Mouse (Mus musculus) T-helper 2 cell (primary cell): ENCODE measurements around the gene Xpnpep3.

ENCODE experiments used
- in situ Hi-C: fragments of 300-600 bp; cut with MboI, MseI; formaldehyde crosslinking; loops from one replicate; pipeline ENCODE4 v1.15.1; 2025; ENCODE audit warnings: high pct_unique_total_duplicates

Xpnpep3 gene

GRCm38 (mm10) chr15:81399638-81400315 is at the start of gene Xpnpep3, which contains the start of gene St13:
Xpnpep3 (plus strand) TSS chr15:81400138.
St13 (minus strand) TSS chr15:81400077.
- in situ Hi-C loops = loop anchor here (5.0 to 25.0 kb wide), 2 partner anchors 37 to 1713 kb away; partner anchors contain the start of genes Rrp7a and Slc25a17

GRCm38 (mm10) chr15:81350401-81350800 is 49.5 kb upstream of the Xpnpep3 start:
- in situ Hi-C loops = no loop called here

GRCm38 (mm10) chr15:81352638-81353037 is 47.3 kb upstream of the Xpnpep3 start:
- in situ Hi-C loops = no loop called here

- in situ Hi-C loops = no loop called here
These were observed 44.7 kb upstream of the Xpnpep3 start for GRCm38 (mm10) chr15:81355146-81355761.

- in situ Hi-C loops = no loop called here
These were observed 43.0 kb upstream of the Xpnpep3 start for GRCm38 (mm10) chr15:81356946-81357345.

GRCm38 (mm10) chr15:81358943-81359342 is 41.0 kb upstream of the Xpnpep3 start:
- in situ Hi-C loops = no loop called here

- in situ Hi-C loops = no loop called here
These were observed 40.5 kb upstream of the Xpnpep3 start for GRCm38 (mm10) chr15:81359421-81359820.

GRCm38 (mm10) chr15:81360345-81361021 is 39.5 kb upstream of the Xpnpep3 start, which contains the start of gene Slc25a17:
Slc25a17 (minus strand) TSS chr15:81360812.
- in situ Hi-C loops = loop anchor here (5.0 kb wide), 1 partner anchor 37 kb away; no protein-coding TSS in a partner anchor

GRCm38 (mm10) chr15:81361022-81361404 is 38.9 kb upstream of the Xpnpep3 start:
- in situ Hi-C loops = loop anchor here (5.0 kb wide), 1 partner anchor 36 kb away; no protein-coding TSS in a partner anchor

GRCm38 (mm10) chr15:81361417-81362015 is 38.4 kb upstream of the Xpnpep3 start:
- in situ Hi-C loops = loop anchor here (5.0 kb wide), 1 partner anchor 36 kb away; no protein-coding TSS in a partner anchor

- in situ Hi-C loops = loop anchor here (5.0 kb wide), 1 partner anchor 35 kb away; no protein-coding TSS in a partner anchor
These were observed 37.4 kb upstream of the Xpnpep3 start for GRCm38 (mm10) chr15:81362501-81362900.

GRCm38 (mm10) chr15:81364271-81364670 is 35.7 kb upstream of the Xpnpep3 start:
- in situ Hi-C loops = loop anchor here (5.0 kb wide), 1 partner anchor 33 kb away; no protein-coding TSS in a partner anchor

- in situ Hi-C loops = no loop called here
These were observed 34.7 kb upstream of the Xpnpep3 start for GRCm38 (mm10) chr15:81365246-81365645.

- in situ Hi-C loops = no loop called here
These were observed 33.7 kb upstream of the Xpnpep3 start for GRCm38 (mm10) chr15:81366241-81366640.

- in situ Hi-C loops = no loop called here
These were observed 31.3 kb upstream of the Xpnpep3 start for GRCm38 (mm10) chr15:81368601-81369000.

GRCm38 (mm10) chr15:81370356-81370755 is 29.6 kb upstream of the Xpnpep3 start:
- in situ Hi-C loops = loop anchor here (10.0 kb wide), 1 partner anchor 816 kb away; no protein-coding TSS in a partner anchor

GRCm38 (mm10) chr15:81374621-81375020 is 25.3 kb upstream of the Xpnpep3 start:
- in situ Hi-C loops = loop anchor here (10.0 kb wide), 1 partner anchor 820 kb away; no protein-coding TSS in a partner anchor

- in situ Hi-C loops = loop anchor here (10.0 kb wide), 1 partner anchor 824 kb away; no protein-coding TSS in a partner anchor
These were observed 21.1 kb upstream of the Xpnpep3 start for GRCm38 (mm10) chr15:81378845-81379244.

- in situ Hi-C loops = no loop called here
These were observed 13.6 kb upstream of the Xpnpep3 start for GRCm38 (mm10) chr15:81386327-81386726.

- in situ Hi-C loops = no loop called here
These were observed 6.9 kb upstream of the Xpnpep3 start for GRCm38 (mm10) chr15:81392997-81393396.

- in situ Hi-C loops = no loop called here
These were observed 5.6 kb upstream of the Xpnpep3 start for GRCm38 (mm10) chr15:81394211-81394915.
